ENCODE assay signal across 10 mouse cellular contexts in the genomic region with DNA sequence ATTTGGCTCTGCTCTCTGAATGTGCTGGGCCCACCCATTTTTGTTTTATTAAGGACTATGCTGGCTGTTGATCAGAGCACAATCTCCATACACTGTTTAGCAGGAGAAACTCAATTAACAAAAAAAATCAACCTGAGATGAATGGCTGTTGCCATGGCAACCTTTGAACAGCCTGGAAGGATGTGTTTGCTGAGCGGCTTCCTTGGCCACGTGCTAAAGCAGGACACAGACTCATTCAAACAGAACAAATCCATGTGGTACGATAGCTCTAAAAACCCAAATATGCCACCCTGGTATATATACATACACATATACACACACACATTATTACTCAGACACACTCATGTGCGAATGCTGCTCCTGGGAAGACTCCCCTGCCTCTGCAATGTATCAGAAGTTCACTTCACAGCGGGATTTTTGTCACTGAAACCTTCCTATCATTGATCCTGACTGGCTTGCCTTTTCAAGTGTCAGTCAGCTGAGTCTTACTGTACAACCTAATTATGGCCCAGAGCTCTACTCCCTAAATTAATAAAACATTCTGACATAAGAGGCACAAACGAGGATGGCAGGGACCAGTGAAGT.
DNase-seq lines count a peak whose midpoint lies in the region; ATAC-seq lines count a peak whose summit lies in the region.
"Had no signal": no experiment of that assay in that cellular context is flagged by ENCODE, and none has a peak within 500 bp of the region (broad histone marks: within the 10 kb centered on the region; RNA-seq: fewer than 3 reads in every experiment).

No protein-coding gene starts in this region.

- H3K27ac ChIP-seq in hindbrain, embryonic 13.5 days: no peak overlapping the region
- no peak overlapping the region for H3K27ac ChIP-seq in midbrain, embryonic 13.5 days
- H3K27ac ChIP-seq: embryonic facial prominence, embryonic 12.5 days had no signal

- ATAC-seq in hindbrain, embryonic 13.5 days (ENCODE audit: low FRiP score): peak; percentile 32; the same call in 1 of the 2 replicates
- peak; percentile 80 for ATAC-seq in midbrain, embryonic 13.5 days
- ATAC-seq in activated CD4-positive, CD25-positive, alpha-beta regulatory T cell, adult 4 months: no peak
- ATAC-seq: lung, postnatal 0 days had no signal

- H3K9me3 ChIP-seq in hindbrain, embryonic 13.5 days: no peaks in the 10 kb centered on the region
- H3K9me3 ChIP-seq in midbrain, embryonic 13.5 days: no peaks in the 10 kb centered on the region
- H3K9me3 ChIP-seq: embryonic facial prominence, embryonic 12.5 days had no signal

- no peaks in the 10 kb centered on the region for H3K27me3 ChIP-seq in hindbrain, embryonic 13.5 days
- H3K27me3 ChIP-seq in midbrain, embryonic 13.5 days: 0 out of 2 replicates have a peak, but pooled peaks cover 3% of the 10 kb centered on the region
- H3K27me3 ChIP-seq: embryonic facial prominence, embryonic 12.5 days had no signal

- peak; percentile 14 for DNase-seq in left cerebral cortex, adult 11 months (ENCODE audit: low spot score)
- DNase-seq in left cerebral cortex, postnatal 36 days (ENCODE audit: low spot score in 2 of 2): no peak
- DNase-seq in right cerebral cortex, postnatal 36 days (ENCODE audit: low spot score in 2 of 2): peak; percentile 36 to 41
- DNase-seq in thymus, postnatal 4 days: no peak
- no peak for DNase-seq in testis, postnatal 10 days (ENCODE audit: low spot score)

- H3K4me2 ChIP-seq in hindbrain, embryonic 13.5 days: no peak overlapping the region
- H3K4me2 ChIP-seq in midbrain, embryonic 13.5 days (replicated peaks): no peak overlapping the region
- H3K4me2 ChIP-seq: embryonic facial prominence, embryonic 12.5 days had no signal

- no peaks in the 10 kb centered on the region for H3K36me3 ChIP-seq in hindbrain, embryonic 13.5 days
- no peaks in the 10 kb centered on the region for H3K36me3 ChIP-seq in midbrain, embryonic 13.5 days
- H3K36me3 ChIP-seq: embryonic facial prominence, embryonic 12.5 days had no signal

- WGBS in hindbrain, embryonic 13.5 days: 32% methylated on average over 6 of the region's 6 CpGs
- 20% methylated on average over 6 of the region's 6 CpGs for WGBS in midbrain, embryonic 13.5 days

- no peak overlapping the region for H3K4me3 ChIP-seq in hindbrain, embryonic 13.5 days
- no peak overlapping the region for H3K4me3 ChIP-seq in midbrain, embryonic 13.5 days (replicated peaks)
- H3K4me3 ChIP-seq: embryonic facial prominence, embryonic 12.5 days had no signal

- intact Hi-C loops in left cerebral cortex, postnatal 36 days (cut with DNase I): no loop called here

- peaks cover 19% of the 10 kb centered on the region for H3K4me1 ChIP-seq in hindbrain, embryonic 13.5 days (replicated peaks)
- H3K4me1 ChIP-seq in midbrain, embryonic 13.5 days (replicated peaks): peaks cover 23% of the 10 kb centered on the region

- H3K9ac ChIP-seq in hindbrain, embryonic 13.5 days: no peak overlapping the region
- no peak overlapping the region for H3K9ac ChIP-seq in midbrain, embryonic 13.5 days (replicated peaks)
- H3K9ac ChIP-seq: embryonic facial prominence, embryonic 12.5 days had no signal

Comparison
In these comparisons a context has a peak if more than half of its experiments do, and no peak if none do; other contexts are left out.
1. DNase-seq: peak in left cerebral cortex, adult 11 months (single experiment) and right cerebral cortex, postnatal 36 days (2 of 2); none in left cerebral cortex, postnatal 36 days (0 of 2), thymus, postnatal 4 days (single experiment) and testis, postnatal 10 days (single experiment).